Mouse (Mus musculus) midbrain, embryonic 15.5 days (tissue): ENCODE measurements around the gene Tspan18. TPM values are rescaled to one million over a fixed set of nuclear protein-coding genes. Genes with fewer than 3 reads are reported as not detected.

Experiments used
- ATAC-seq: fragments of 200-750 bp; cut with Nextera tagmentation; replicated peaks from 2 replicates; pipeline ENCODE4 v1.8.0; 2017; ENCODE audit warnings: moderate TSS enrichment
- H3K27ac ChIP-seq: fragments of 300-500 bp; sonication (generic); 2 replicates; pipeline ENCODE4 v1.5.1; 2015; ENCODE audit warnings: mild to moderate bottlenecking, inconsistent platforms
- H3K27me3 ChIP-seq: fragments of 300-500 bp; sonication (generic); replicated peaks from 2 replicates; pipeline ENCODE4 v1.6.1; 2015; ENCODE audit warnings: inconsistent platforms
- H3K36me3 ChIP-seq: fragments of 300-500 bp; sonication (generic); replicated peaks from 2 replicates; pipeline ENCODE4 v1.6.1; 2015; ENCODE audit warnings: inconsistent platforms
- H3K4me1 ChIP-seq: fragments of 300-500 bp; sonication (generic); 2 replicates; pipeline ENCODE4 v1.6.1; 2015; ENCODE audit warnings: inconsistent platforms
- H3K4me2 ChIP-seq: fragments of 300-500 bp; sonication (generic); 2 replicates; pipeline ENCODE4 v1.6.1; 2015; ENCODE audit warnings: inconsistent platforms, mild to moderate bottlenecking, moderate library complexity
- H3K4me3 ChIP-seq: fragments of 300-500 bp; sonication (generic); 2 replicates; pipeline ENCODE4 v1.5.1; 2015; ENCODE audit warnings: mild to moderate bottlenecking, inconsistent platforms
- H3K9ac ChIP-seq: fragments of 300-500 bp; sonication (generic); 2 replicates; pipeline ENCODE4 v1.6.1; 2015; ENCODE audit warnings: mild to moderate bottlenecking, inconsistent platforms
- H3K9me3 ChIP-seq: fragments of 300-500 bp; sonication (generic); 2 replicates; pipeline ENCODE4 v1.6.1; 2016; ENCODE audit warnings: inconsistent platforms
- WGBS: fragments of 180-500 bp; shearing (Covaris S2); methylation state at CpG from one replicate; pipeline ENCODE4 v1.1.7; 2015; ENCODE audit warnings: mixed read lengths; 5-methylcytosine and 5-hydroxymethylcytosine counted together
- polyA plus RNA-seq: library from polyadenylated mRNA; unstranded; fragments of >200 nt; fragmentation: Nextera tagmentation; extraction: Ambion mirVana; gene quantifications from 2 replicates; pipeline ENCODE4 v1.2.1, GENCODE M21; 2015

Tspan18 gene
- polyA plus RNA-seq, 1 experiment from 2014 or later = 22.6 TPM

GRCm38 (mm10) chr2:93285842-93286241 is 48.5 kb downstream of the Tspan18 start:
- H3K27me3 ChIP-seq = no peaks in the 10 kb centered on the region
- H3K9ac ChIP-seq = no peak overlapping the region
- WGBS = 26% methylated on average over 8 of the region's 8 CpGs
- peak; percentile 5; the same call in 1 of the 2 replicates for ATAC-seq
- no peak overlapping the region for H3K4me2 ChIP-seq
- peak overlapping the region; percentile 92 for H3K27ac ChIP-seq
- H3K4me3 ChIP-seq = no peak overlapping the region
- H3K9me3 ChIP-seq = no peaks in the 10 kb centered on the region
- H3K36me3 ChIP-seq = no peaks in the 10 kb centered on the region
- peaks cover 77% of the 10 kb centered on the region for H3K4me1 ChIP-seq

- 63% methylated on average over 2 of the region's 2 CpGs for WGBS
- Histone ChIP-seq H3K9ac (no peak overlapping the region), H3K36me3 (no peaks in the 10 kb centered on the region), H3K9me3 (no peaks in the 10 kb centered on the region), H3K27ac (peak overlapping the region; percentile 92), H3K4me1 (peaks cover 81% of the 10 kb centered on the region), H3K4me3 (no peak overlapping the region), H3K4me2 (no peak overlapping the region), H3K27me3 (no peaks in the 10 kb centered on the region)
- no peak for ATAC-seq
These were observed 49.7 kb downstream of the Tspan18 start for GRCm38 (mm10) chr2:93284625-93285024.

GRCm38 (mm10) chr2:93283481-93284293 is 50.6 kb downstream of the Tspan18 start:
- 22% methylated on average over 7 of the region's 7 CpGs for WGBS
- Histone ChIP-seq H3K27me3 (no peaks in the 10 kb centered on the region), H3K36me3 (no peaks in the 10 kb centered on the region), H3K9me3 (no peaks in the 10 kb centered on the region), H3K4me1 (peaks cover 82% of the 10 kb centered on the region), H3K9ac (no peak overlapping the region), H3K4me2 (no peak overlapping the region), H3K4me3 (no peak overlapping the region), H3K27ac (peak overlapping the region; percentile 31; the same call in 1 of the 2 replicates)
- ATAC-seq = no peak

- Histone ChIP-seq H3K9me3 (no peaks in the 10 kb centered on the region), H3K4me1 (peaks cover 84% of the 10 kb centered on the region), H3K9ac (no peak overlapping the region), H3K27ac (0 out of 2 replicates have a peak overlapping the region, but pooled peaks have one; percentile 1), H3K4me2 (no peak overlapping the region), H3K36me3 (no peaks in the 10 kb centered on the region), H3K27me3 (no peaks in the 10 kb centered on the region), H3K4me3 (no peak overlapping the region)
- ATAC-seq = no peak
- 88% methylated on average over 4 of the region's 4 CpGs for WGBS
These were observed 51.7 kb downstream of the Tspan18 start for GRCm38 (mm10) chr2:93282636-93283035.

GRCm38 (mm10) chr2:93281466-93281865 is 52.8 kb downstream of the Tspan18 start:
- Histone ChIP-seq H3K4me1 (peaks cover 82% of the 10 kb centered on the region), H3K4me2 (no peak overlapping the region), H3K36me3 (no peaks in the 10 kb centered on the region), H3K4me3 (no peak overlapping the region), H3K27ac (no peak overlapping the region), H3K27me3 (no peaks in the 10 kb centered on the region), H3K9ac (no peak overlapping the region), H3K9me3 (no peaks in the 10 kb centered on the region)
- ATAC-seq = no peak
- WGBS = 83% methylated on average over 6 of the region's 6 CpGs

GRCm38 (mm10) chr2:93280117-93280620 is 54.1 kb downstream of the Tspan18 start:
- Histone ChIP-seq H3K27ac (peak overlapping the region; percentile 70), H3K4me1 (peaks cover 69% of the 10 kb centered on the region), H3K4me3 (no peak overlapping the region), H3K4me2 (no peak overlapping the region), H3K9ac (no peak overlapping the region), H3K27me3 (no peaks in the 10 kb centered on the region), H3K36me3 (no peaks in the 10 kb centered on the region), H3K9me3 (no peaks in the 10 kb centered on the region)
- no peak; the same call in 1 of the 2 replicates for ATAC-seq
- WGBS = 28% methylated on average over 2 of the region's 2 CpGs

GRCm38 (mm10) chr2:93278181-93278975 is 55.9 kb downstream of the Tspan18 start:
- H3K4me2 ChIP-seq = no peak overlapping the region
- no peak overlapping the region for H3K9ac ChIP-seq
- peaks cover 63% of the 10 kb centered on the region for H3K4me1 ChIP-seq
- no peaks in the 10 kb centered on the region for H3K27me3 ChIP-seq
- ATAC-seq = peak; percentile 54
- H3K27ac ChIP-seq = peak overlapping the region; percentile 61
- H3K4me3 ChIP-seq = no peak overlapping the region
- WGBS = 9% methylated on average over 11 of the region's 11 CpGs
- no peaks in the 10 kb centered on the region for H3K9me3 ChIP-seq
- H3K36me3 ChIP-seq = no peaks in the 10 kb centered on the region

- no peak for ATAC-seq
- peak overlapping the region; percentile 61 for H3K27ac ChIP-seq
- no peaks in the 10 kb centered on the region for H3K36me3 ChIP-seq
- 31% methylated on average over 4 of the region's 4 CpGs for WGBS
- H3K9ac ChIP-seq = no peak overlapping the region
- H3K27me3 ChIP-seq = no peaks in the 10 kb centered on the region
- no peak overlapping the region for H3K4me3 ChIP-seq
- H3K4me2 ChIP-seq = no peak overlapping the region
- H3K4me1 ChIP-seq = peaks cover 65% of the 10 kb centered on the region
- H3K9me3 ChIP-seq = no peaks in the 10 kb centered on the region
These were observed 56.8 kb downstream of the Tspan18 start for GRCm38 (mm10) chr2:93277486-93277885.

- no peak overlapping the region for H3K4me2 ChIP-seq
- no peaks in the 10 kb centered on the region for H3K27me3 ChIP-seq
- no peak overlapping the region for H3K9ac ChIP-seq
- H3K4me1 ChIP-seq = peaks cover 66% of the 10 kb centered on the region
- no peaks in the 10 kb centered on the region for H3K36me3 ChIP-seq
- ATAC-seq = no peak
- no peaks in the 10 kb centered on the region for H3K9me3 ChIP-seq
- no peak overlapping the region for H3K4me3 ChIP-seq
- no peak overlapping the region for H3K27ac ChIP-seq
- WGBS = 92% methylated on average over 7 of the region's 7 CpGs
These were observed 58.3 kb downstream of the Tspan18 start for GRCm38 (mm10) chr2:93276026-93276425.

GRCm38 (mm10) chr2:93273916-93274315 is 60.4 kb downstream of the Tspan18 start:
- H3K4me1 ChIP-seq = peaks cover 45% of the 10 kb centered on the region
- peak overlapping the region; percentile 53; the same call in 1 of the 2 replicates for H3K27ac ChIP-seq
- H3K9me3 ChIP-seq = no peaks in the 10 kb centered on the region
- H3K4me2 ChIP-seq = no peak overlapping the region
- ATAC-seq = no peak; the same call in 1 of the 2 replicates
- H3K4me3 ChIP-seq = no peak overlapping the region
- WGBS = 4% methylated on average over 1 of the region's 1 CpGs
- no peaks in the 10 kb centered on the region for H3K27me3 ChIP-seq
- H3K36me3 ChIP-seq = no peaks in the 10 kb centered on the region
- no peak overlapping the region; the same call in 1 of the 2 replicates for H3K9ac ChIP-seq

GRCm38 (mm10) chr2:93270083-93270482 is 64.2 kb downstream of the Tspan18 start:
- H3K36me3 ChIP-seq = no peaks in the 10 kb centered on the region

GRCm38 (mm10) chr2:93269611-93270010 is 64.7 kb downstream of the Tspan18 start:
- Histone ChIP-seq H3K4me1 (peaks cover 47% of the 10 kb centered on the region), H3K4me2 (no peak overlapping the region), H3K27me3 (no peaks in the 10 kb centered on the region), H3K9me3 (no peaks in the 10 kb centered on the region), H3K27ac (no peak overlapping the region), H3K36me3 (no peaks in the 10 kb centered on the region), H3K9ac (no peak overlapping the region), H3K4me3 (no peak overlapping the region)
- ATAC-seq = no peak
- WGBS = 73% methylated on average over 10 of the region's 10 CpGs

More at GRCm38 (mm10) chr2:93270083-93270482, 64.2 kb downstream of the Tspan18 start:
- H3K9ac ChIP-seq = no peak overlapping the region
- H3K4me2 ChIP-seq = no peak overlapping the region
- ATAC-seq = no peak
- H3K27ac ChIP-seq = no peak overlapping the region
- WGBS = 44% methylated on average over 5 of the region's 5 CpGs
- H3K27me3 ChIP-seq = no peaks in the 10 kb centered on the region
- H3K9me3 ChIP-seq = no peaks in the 10 kb centered on the region
- peaks cover 44% of the 10 kb centered on the region for H3K4me1 ChIP-seq
- no peak overlapping the region for H3K4me3 ChIP-seq
